In the genomic region with DNA sequence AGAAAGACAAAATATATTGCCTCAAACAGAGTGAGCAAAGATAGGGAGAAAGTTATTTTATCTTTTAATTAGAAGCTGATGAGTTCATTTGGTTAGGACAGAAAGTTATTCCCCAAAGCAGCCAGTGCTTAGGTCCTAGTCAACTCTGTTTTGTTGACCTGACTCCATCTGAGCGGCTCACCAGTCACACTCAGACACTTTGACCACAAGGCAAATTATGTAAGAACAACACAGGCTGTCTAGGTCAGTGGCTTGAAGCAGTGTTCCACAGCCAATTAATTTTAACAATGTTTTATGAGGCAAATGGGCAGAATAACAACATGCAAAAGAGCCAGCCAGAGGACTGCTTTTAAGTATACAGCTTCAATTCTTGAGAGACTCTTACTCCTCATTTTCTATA, we compare ENCODE assay signal across 5 mouse cellular contexts.
"Had no signal": no experiment of that assay in that cellular context is flagged by ENCODE, and none has a peak within 500 bp of the region (broad histone marks: within the 10 kb centered on the region; RNA-seq: fewer than 3 reads in every experiment).

No protein-coding gene starts in this region.

- DNase-seq: layer of hippocampus, adult 9-11 months; liver; lung, adult 18-20 months; right cerebral cortex, postnatal 14 days; thymus, postnatal 36 days had no signal
